Mouse (Mus musculus) lung, embryonic 14.5 days (tissue): ENCODE data around the gene Olfr849. TPM values are rescaled to one million over a fixed set of nuclear protein-coding genes. Genes with fewer than 3 reads are reported as not detected.

Source experiments
- ATAC-seq: fragments of 200-750 bp; cut with Nextera tagmentation; 2 replicates; pipeline ENCODE4 v1.8.0; 2017; ENCODE audit warnings: mild to moderate bottlenecking, moderate TSS enrichment, moderate library complexity; ENCODE audit not compliant: insufficient read depth
- DNase-seq: peaks from one replicate; pipeline ENCODE4 v3.0.0-alpha.2; 2015
- H3K27ac ChIP-seq: fragments of 300-500 bp; sonication (generic); 2 replicates; pipeline ENCODE4 v1.5.1; 2014; ENCODE audit warnings: low read depth, mild to moderate bottlenecking, moderate library complexity
- H3K27me3 ChIP-seq: fragments of 300-500 bp; sonication (generic); 2 replicates; pipeline ENCODE4 v1.6.1; 2014; ENCODE audit warnings: low read length, control low read depth; ENCODE audit not compliant: insufficient read depth
- H3K36me3 ChIP-seq: fragments of 300-500 bp; sonication (generic); 2 replicates; pipeline ENCODE4 v1.6.1; 2014; ENCODE audit warnings: control low read depth; ENCODE audit not compliant: insufficient read depth
- H3K4me1 ChIP-seq: fragments of 300-500 bp; sonication (generic); 2 replicates; pipeline ENCODE4 v1.6.1; 2014; ENCODE audit warnings: antibody characterized with exemption, control low read depth; ENCODE audit not compliant: insufficient read depth
- H3K4me2 ChIP-seq: fragments of 300-500 bp; sonication (generic); 2 replicates; pipeline ENCODE4 v1.6.1; 2014; ENCODE audit warnings: mild to moderate bottlenecking
- H3K4me3 ChIP-seq: fragments of 300-500 bp; sonication (generic); 2 replicates; pipeline ENCODE4 v1.5.1; 2014; ENCODE audit warnings: low read depth, low read length
- H3K9ac ChIP-seq: fragments of 300-500 bp; sonication (generic); 2 replicates; pipeline ENCODE4 v1.6.1; 2014
- H3K9me3 ChIP-seq: fragments of 300-500 bp; sonication (generic); 2 replicates; pipeline ENCODE4 v1.6.1; 2016; ENCODE audit warnings: low read depth, low read length, control low read depth
- CTCF ChIP-seq: IDR thresholded peaks from 2 replicates; pipeline ENCODE4 v1.5.1; 2016; ENCODE audit warnings: antibody characterized with exemption, low read depth
- WGBS: fragments of 180-500 bp; shearing (Covaris S2); extraction: QIAGEN DNeasy Blood & Tissue Kit; methylation state at CpG from one replicate; pipeline ENCODE4 v1.1.7; 2014; 5-methylcytosine and 5-hydroxymethylcytosine counted together
- polyA plus RNA-seq: library from polyadenylated mRNA; unstranded; fragments of >200 nt; fragmentation: Nextera tagmentation; extraction: Ambion mirVana; gene quantifications from 2 replicates; pipeline ENCODE4 v1.2.1, GENCODE M21; 2014

Olfr849 gene
- not detected in 2 replicates for polyA plus RNA-seq

DNA sequence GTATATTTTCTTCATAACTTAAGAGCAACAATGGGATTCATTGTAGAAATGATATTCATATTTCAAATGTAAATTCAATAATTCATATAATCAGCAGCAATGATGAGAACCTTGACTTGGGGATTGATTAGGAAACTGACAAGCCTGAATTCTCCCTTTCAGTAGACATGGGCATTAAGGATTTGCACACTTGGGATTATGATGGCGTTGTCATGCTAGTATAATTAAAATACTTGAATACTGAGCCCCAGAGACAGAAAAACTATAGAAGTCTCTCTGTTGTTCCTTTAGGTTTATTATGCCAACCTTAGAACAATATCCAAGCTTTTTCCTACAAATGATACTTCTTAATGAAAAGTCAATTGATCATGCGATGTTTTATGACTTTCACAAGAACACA is at the start of gene Olfr849:
Olfr849 (plus strand) TSS at position 301 of the 400 bp plus-strand sequence.
- Histone ChIP-seq H3K36me3 (no peaks in the 10 kb centered on the region), H3K27me3 (no peaks in the 10 kb centered on the region), H3K4me2 (no peak within 1 kb of the TSS), H3K4me1 (no peaks in the 10 kb centered on the region), H3K9ac (no peak within 1 kb of the TSS), H3K9me3 (peaks cover 3% of the 10 kb centered on the region; the same call in 1 of the 2 replicates), H3K4me3 (no peak within 1 kb of the TSS), H3K27ac (no peak within 1 kb of the TSS)
- no peak for ATAC-seq
- 72% methylated on average over 2 of the region's 2 CpGs for WGBS
- TF ChIP-seq CTCF = no peak
- DNase-seq = no peak

DNA sequence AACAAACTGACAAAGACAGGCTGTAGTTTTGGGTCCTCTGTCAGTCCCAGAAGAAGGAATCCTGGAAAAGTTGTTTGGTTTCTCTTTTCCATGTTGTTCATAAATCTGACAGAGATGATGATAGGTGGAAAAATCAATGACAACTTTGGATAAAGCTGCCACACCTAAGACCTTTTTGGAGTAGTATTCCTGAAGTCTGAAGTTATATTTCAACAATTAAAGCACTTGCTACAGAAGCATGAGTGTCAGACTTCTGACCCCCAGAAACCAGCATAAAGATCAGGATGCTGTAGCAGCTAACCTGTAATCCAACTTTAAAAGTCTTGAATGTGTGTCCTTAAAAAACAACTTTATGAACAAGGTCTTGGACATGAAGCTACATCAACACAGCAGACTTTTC is 38.1 kb downstream of the Olfr849 start, which contains the start of gene Olfr850:
Olfr850 (minus strand) TSS at position 101 of the 400 bp plus-strand sequence.
- Histone ChIP-seq H3K27me3 (no peaks in the 10 kb centered on the region), H3K36me3 (no peaks in the 10 kb centered on the region), H3K9me3 (no peaks in the 10 kb centered on the region), H3K27ac (no peak within 1 kb of the TSS), H3K9ac (no peak within 1 kb of the TSS), H3K4me1 (no peaks in the 10 kb centered on the region), H3K4me3 (no peak within 1 kb of the TSS), H3K4me2 (no peak within 1 kb of the TSS)
- TF ChIP-seq CTCF = no peak
- DNase-seq (no peak), ATAC-seq (no peak)

DNA sequence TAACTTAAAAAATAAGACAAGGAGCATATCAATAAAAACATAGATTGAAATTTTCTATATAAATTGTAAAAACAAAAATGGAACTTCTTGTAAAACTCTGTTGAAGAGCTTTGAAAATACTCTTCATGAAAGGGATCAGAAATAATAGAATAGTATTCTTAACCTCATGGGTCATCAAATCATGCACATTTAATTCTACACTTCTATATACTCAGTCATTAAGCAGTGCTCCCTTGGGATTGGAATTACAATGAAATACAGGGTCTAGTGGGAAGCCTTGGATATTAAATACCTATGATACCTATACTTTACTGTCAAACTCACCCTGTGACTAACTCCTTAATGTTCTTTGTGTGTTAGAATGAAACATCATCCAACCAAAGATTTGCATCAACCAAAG is 52.9 kb downstream of the Olfr849 start, which contains the start of gene Olfr851:
Olfr851 (plus strand) TSS at position 301 of the 400 bp plus-strand sequence.
- H3K36me3 ChIP-seq = no peaks in the 10 kb centered on the region
- no peak for ATAC-seq
- H3K27me3 ChIP-seq = no peaks in the 10 kb centered on the region
- no peak within 1 kb of the TSS for H3K4me2 ChIP-seq
- no peak for DNase-seq
- no peak within 1 kb of the TSS for H3K27ac ChIP-seq
- no peak within 1 kb of the TSS for H3K9ac ChIP-seq
- no peaks in the 10 kb centered on the region; the same call in 1 of the 2 replicates for H3K9me3 ChIP-seq
- H3K4me3 ChIP-seq = no peak within 1 kb of the TSS
- H3K4me1 ChIP-seq = no peaks in the 10 kb centered on the region
- TF ChIP-seq CTCF = no peak

Other genes starting within 250 kb of the Olfr849 start
- not detected in 2 replicates for gene Olfr843, start 188.3 kb upstream of the Olfr849 start, polyA plus RNA-seq
- not detected in 2 replicates for gene Olfr844, start 123.9 kb upstream of the Olfr849 start, polyA plus RNA-seq
- not detected in 2 replicates for gene Olfr845, start 103.8 kb upstream of the Olfr849 start, polyA plus RNA-seq
- gene Olfr846, start 76.3 kb upstream of the Olfr849 start, polyA plus RNA-seq = not detected in 2 replicates
- not detected in 2 replicates for gene Olfr847, start 61.6 kb upstream of the Olfr849 start, polyA plus RNA-seq
- not detected in 2 replicates for gene Olfr850, start 38.0 kb downstream of the Olfr849 start, polyA plus RNA-seq
- gene Olfr851, start 53.0 kb downstream of the Olfr849 start, polyA plus RNA-seq = not detected in 2 replicates
- gene Olfr853, start 100.8 kb downstream of the Olfr849 start, polyA plus RNA-seq = not detected in 2 replicates
- not detected in 2 replicates for gene Olfr854, start 127.1 kb downstream of the Olfr849 start, polyA plus RNA-seq
- gene Olfr855, start 142.4 kb downstream of the Olfr849 start, polyA plus RNA-seq = not detected in 2 replicates
- gene Zfp317, start 181.8 kb downstream of the Olfr849 start, polyA plus RNA-seq = 31.5 and 33.3 TPM in 2 replicates